Mouse (Mus musculus) frontal cortex, postnatal 36 days (tissue): ENCODE results near the gene Tmem30a.
A peak's percentile ranks its signal among the peaks of the same experiment; 100 is the strongest.

ENCODE experiments used
- DNase-seq, 2 experiments: peaks; one replicate each; pipeline ENCODE4 v3.0.0; 2022; ENCODE audit warnings: low spot score in 2 of 2

Tmem30a gene

GRCm38 (mm10) chr9:79792841-79793835 is at the start of gene Tmem30a:
Gene Tmem30a, minus strand, starts transcription at chr9:79793507.
- peak; percentile 95 to 97 for DNase-seq

GRCm38 (mm10) chr9:79842615-79843014 is 49.3 kb upstream of the Tmem30a start:
- no peak for DNase-seq

- no peak for DNase-seq
Observed at GRCm38 (mm10) chr9:79842028-79842427, 48.7 kb upstream of the Tmem30a start.

GRCm38 (mm10) chr9:79831294-79831693 is 38.0 kb upstream of the Tmem30a start:
- DNase-seq = no peak

GRCm38 (mm10) chr9:79830874-79831273 is 37.6 kb upstream of the Tmem30a start:
- DNase-seq = no peak

- DNase-seq = no peak
Observed at GRCm38 (mm10) chr9:79829842-79830800, 36.8 kb upstream of the Tmem30a start.

- DNase-seq = no peak
Observed at GRCm38 (mm10) chr9:79827072-79827471, 33.8 kb upstream of the Tmem30a start.

- no peak for DNase-seq
Observed at GRCm38 (mm10) chr9:79825526-79825925, 32.2 kb upstream of the Tmem30a start.

GRCm38 (mm10) chr9:79823856-79824255 is 30.5 kb upstream of the Tmem30a start:
- DNase-seq = no peak

- no peak for DNase-seq
Observed at GRCm38 (mm10) chr9:79823438-79823837, 30.1 kb upstream of the Tmem30a start.

- DNase-seq = no peak
Observed at GRCm38 (mm10) chr9:79816464-79816863, 23.2 kb upstream of the Tmem30a start.

- no peak for DNase-seq
Observed at GRCm38 (mm10) chr9:79816013-79816412, 22.7 kb upstream of the Tmem30a start.

- DNase-seq = no peak
Observed at GRCm38 (mm10) chr9:79814592-79814991, 21.3 kb upstream of the Tmem30a start.

- DNase-seq = no peak
Observed at GRCm38 (mm10) chr9:79810969-79811902, 17.9 kb upstream of the Tmem30a start.

GRCm38 (mm10) chr9:79810534-79810933 is 17.2 kb upstream of the Tmem30a start:
- DNase-seq = no peak

GRCm38 (mm10) chr9:79809411-79809810 is 16.1 kb upstream of the Tmem30a start:
- DNase-seq = no peak

GRCm38 (mm10) chr9:79807178-79807577 is 13.9 kb upstream of the Tmem30a start:
- DNase-seq = no peak

- DNase-seq = peak in 1 of 2 experiments; percentile 41
Observed at GRCm38 (mm10) chr9:79806317-79807075, 13.2 kb upstream of the Tmem30a start.

- no peak for DNase-seq
Observed at GRCm38 (mm10) chr9:79805426-79805825, 12.1 kb upstream of the Tmem30a start.

GRCm38 (mm10) chr9:79796461-79797135 is 3.3 kb upstream of the Tmem30a start:
- no peak for DNase-seq
